Mouse (Mus musculus) embryonic facial prominence, embryonic 13.5 days (tissue): ENCODE measurements at regions not wholly inside any gene's neighbourhood (a gene's known extent, or its start where the extent isn't known, plus 50 kb on each side); places are given as distances from the start of the nearest gene placed in this dataset.

Experiments used
- ATAC-seq: fragments of 200-750 bp; cut with Nextera tagmentation; 2 replicates; pipeline ENCODE4 v1.8.0; 2017; ENCODE audit warnings: low read depth; ENCODE audit not compliant: insufficient number of reproducible peaks, insufficient read depth, low FRiP score, low TSS enrichment
- H3K27ac ChIP-seq: fragments of 300-500 bp; sonication (generic); 2 replicates; pipeline ENCODE4 v1.5.1; 2015; ENCODE audit warnings: moderate library complexity, mild to moderate bottlenecking, inconsistent platforms
- H3K27me3 ChIP-seq: fragments of 300-500 bp; sonication (generic); 2 replicates; pipeline ENCODE4 v1.6.1; 2015; ENCODE audit warnings: mild to moderate bottlenecking, inconsistent platforms
- H3K36me3 ChIP-seq: fragments of 300-500 bp; sonication (generic); 2 replicates; pipeline ENCODE4 v1.6.1; 2015; ENCODE audit warnings: mild to moderate bottlenecking, inconsistent platforms
- H3K4me1 ChIP-seq: fragments of 300-500 bp; sonication (generic); 2 replicates; pipeline ENCODE4 v1.6.1; 2015; ENCODE audit warnings: inconsistent platforms
- H3K4me2 ChIP-seq: fragments of 300-500 bp; sonication (generic); 2 replicates; pipeline ENCODE4 v1.6.1; 2015; ENCODE audit warnings: moderate library complexity, mild to moderate bottlenecking, inconsistent platforms
- H3K4me3 ChIP-seq: fragments of 300-500 bp; sonication (generic); 2 replicates; pipeline ENCODE4 v1.5.1; 2015; ENCODE audit warnings: mild to moderate bottlenecking, inconsistent platforms
- H3K9ac ChIP-seq: fragments of 300-500 bp; sonication (generic); 2 replicates; pipeline ENCODE4 v1.6.1; 2015; ENCODE audit warnings: mild to moderate bottlenecking, inconsistent platforms
- H3K9me3 ChIP-seq: fragments of 300-500 bp; sonication (generic); 2 replicates; pipeline ENCODE4 v1.6.1; 2016; ENCODE audit warnings: inconsistent platforms
- WGBS: fragments of 180-500 bp; shearing (Covaris S2); methylation state at CpG from one replicate; pipeline ENCODE4 v1.1.7; 2015; ENCODE audit warnings: mixed read lengths; 5-methylcytosine and 5-hydroxymethylcytosine counted together

DNA sequence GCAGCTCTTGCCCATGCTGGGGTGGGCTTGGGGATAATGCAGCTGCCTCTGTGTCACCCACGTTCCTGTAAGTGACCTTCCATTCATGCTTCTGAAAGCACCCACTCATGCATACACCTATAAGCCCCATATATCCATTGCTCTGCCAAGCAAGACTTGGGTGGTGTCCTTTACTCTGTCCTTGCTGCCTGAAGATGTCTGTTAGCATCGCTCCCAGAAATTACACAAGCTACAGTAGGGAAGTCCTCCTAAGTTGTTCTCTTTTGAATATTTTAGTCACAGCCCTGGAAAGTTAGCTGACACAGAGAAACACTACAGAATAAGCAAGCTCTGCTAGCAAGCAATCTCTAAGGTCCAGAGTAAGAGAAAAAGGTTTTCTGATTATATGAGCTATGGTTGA, 129.2 kb upstream of the Lgalsl start:
- no peaks in the 10 kb centered on the region for H3K27me3 ChIP-seq
- H3K4me1 ChIP-seq = peaks cover 19% of the 10 kb centered on the region
- H3K4me3 ChIP-seq = no peak overlapping the region
- no peak for ATAC-seq
- no peaks in the 10 kb centered on the region for H3K9me3 ChIP-seq
- H3K27ac ChIP-seq = no peak overlapping the region
- WGBS = 74% methylated on average over 2 of the region's 2 CpGs
- no peaks in the 10 kb centered on the region for H3K36me3 ChIP-seq
- H3K9ac ChIP-seq = no peak overlapping the region
- no peak overlapping the region for H3K4me2 ChIP-seq

DNA sequence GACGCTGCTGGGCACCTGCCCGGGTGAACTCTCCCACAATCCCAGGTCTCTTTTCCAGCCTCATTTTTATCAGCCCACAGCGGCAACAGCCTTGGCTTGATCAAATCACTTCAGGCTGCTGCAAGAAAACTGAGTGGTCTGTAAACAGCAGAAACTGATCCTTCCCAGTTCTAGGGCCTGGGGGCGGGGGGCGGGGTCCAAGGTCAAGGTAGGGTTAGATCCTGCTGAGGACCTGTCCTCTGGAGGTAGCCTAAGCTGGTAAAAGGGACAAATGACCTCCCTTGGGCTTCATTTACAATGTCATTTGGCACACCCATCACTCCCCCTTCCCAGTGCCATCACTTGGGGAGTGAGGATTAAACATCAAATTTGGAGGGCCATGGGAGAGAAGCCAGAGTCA, 129.9 kb upstream of the Lgalsl start:
- no peaks in the 10 kb centered on the region for H3K27me3 ChIP-seq
- H3K9me3 ChIP-seq = no peaks in the 10 kb centered on the region
- no peak overlapping the region for H3K4me3 ChIP-seq
- H3K9ac ChIP-seq = no peak overlapping the region
- no peaks in the 10 kb centered on the region for H3K36me3 ChIP-seq
- WGBS = 38% methylated on average over 5 of the region's 5 CpGs
- no peak for ATAC-seq
- H3K4me2 ChIP-seq = no peak overlapping the region
- H3K4me1 ChIP-seq = peaks cover 12% of the 10 kb centered on the region
- H3K27ac ChIP-seq = no peak overlapping the region

GRCm38 (mm10) chr11:20961626-20962025, 129.5 kb upstream of the Peli1 start:
- H3K4me3 ChIP-seq = no peak overlapping the region
- H3K27me3 ChIP-seq = no peaks in the 10 kb centered on the region
- no peaks in the 10 kb centered on the region for H3K9me3 ChIP-seq
- no peak for ATAC-seq
- H3K27ac ChIP-seq = no peak overlapping the region
- H3K36me3 ChIP-seq = no peaks in the 10 kb centered on the region
- no peak overlapping the region for H3K4me2 ChIP-seq
- peaks cover 10% of the 10 kb centered on the region for H3K4me1 ChIP-seq
- no peak overlapping the region for H3K9ac ChIP-seq
- 79% methylated on average over 2 of the region's 2 CpGs for WGBS

DNA sequence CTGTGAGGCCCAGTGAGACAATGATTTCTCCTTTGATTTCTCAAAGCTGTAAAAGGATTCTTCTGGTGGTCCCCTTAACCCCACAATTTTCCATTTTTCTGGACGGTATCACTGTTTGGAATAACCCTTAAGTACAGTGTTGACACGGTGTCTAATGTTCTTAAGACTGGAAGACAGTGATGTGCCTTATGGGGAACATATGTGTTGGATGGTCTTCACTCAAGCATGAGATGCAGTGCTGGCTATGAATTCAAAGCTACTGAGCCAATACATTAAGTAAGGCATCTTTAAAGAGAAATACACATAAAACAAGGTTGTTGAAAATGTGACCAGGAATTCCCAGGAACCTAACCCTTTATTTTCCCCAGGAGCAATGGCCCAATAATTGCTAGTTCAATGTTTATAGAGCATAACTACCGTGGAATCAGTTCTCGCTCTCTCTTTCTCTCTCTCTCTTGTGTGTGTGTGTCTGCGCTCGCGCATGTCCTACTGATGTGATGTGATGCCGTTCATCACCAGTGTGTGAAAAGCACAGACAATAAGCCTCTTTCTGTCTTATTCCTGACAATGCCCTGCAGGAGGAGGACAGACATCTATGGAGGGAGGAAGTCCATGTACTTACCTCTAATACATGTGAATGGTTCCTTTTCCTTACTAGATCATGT, 125.4 kb upstream of the Peli1 start:
- H3K27me3 ChIP-seq = no peaks in the 10 kb centered on the region

GRCm38 (mm10) chr11:20967321-20967984, 123.6 kb upstream of the Peli1 start:
- Histone ChIP-seq H3K4me3 (no peak overlapping the region), H3K9me3 (no peaks in the 10 kb centered on the region), H3K27me3 (no peaks in the 10 kb centered on the region), H3K4me1 (peaks cover 7% of the 10 kb centered on the region; the same call in 1 of the 2 replicates), H3K4me2 (no peak overlapping the region), H3K9ac (no peak overlapping the region), H3K27ac (no peak overlapping the region), H3K36me3 (no peaks in the 10 kb centered on the region)
- ATAC-seq = no peak
- 39% methylated on average over 3 of the region's 3 CpGs for WGBS

More for the DNA sequence above, 125.4 kb upstream of the Peli1 start:
- Histone ChIP-seq H3K9me3 (no peaks in the 10 kb centered on the region), H3K36me3 (no peaks in the 10 kb centered on the region), H3K4me1 (peaks cover 7% of the 10 kb centered on the region; the same call in 1 of the 2 replicates), H3K9ac (no peak overlapping the region), H3K4me3 (no peak overlapping the region), H3K4me2 (no peak overlapping the region), H3K27ac (no peak overlapping the region)
- WGBS = 58% methylated on average over 8 of the region's 8 CpGs
- no peak for ATAC-seq

DNA sequence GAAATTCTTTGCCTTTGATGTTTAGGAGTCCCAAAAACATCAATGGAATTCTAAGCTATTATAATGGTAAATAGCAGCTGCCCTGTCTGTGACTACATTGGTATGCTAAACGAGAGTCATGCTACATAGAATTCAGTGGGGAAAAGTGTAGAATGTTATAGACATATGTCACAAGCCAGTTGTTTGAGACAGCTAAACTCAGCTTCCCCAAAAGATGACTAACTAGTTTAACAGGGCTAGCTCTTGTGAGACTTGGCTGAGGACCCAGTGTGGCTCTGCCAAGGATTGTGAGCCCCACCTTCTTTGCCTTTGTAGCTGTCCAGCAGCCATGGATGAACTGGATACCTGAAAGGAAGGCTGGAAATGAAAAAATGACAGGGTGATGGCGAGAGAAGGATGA, 122.8 kb upstream of the Peli1 start:
- no peak overlapping the region for H3K27ac ChIP-seq
- H3K4me2 ChIP-seq = no peak overlapping the region
- H3K9ac ChIP-seq = no peak overlapping the region
- no peak for ATAC-seq
- H3K36me3 ChIP-seq = no peaks in the 10 kb centered on the region
- H3K4me3 ChIP-seq = no peak overlapping the region
- no peaks in the 10 kb centered on the region for H3K9me3 ChIP-seq
- H3K27me3 ChIP-seq = no peaks in the 10 kb centered on the region
- peaks cover 7% of the 10 kb centered on the region; the same call in 1 of the 2 replicates for H3K4me1 ChIP-seq
- WGBS = 63% methylated on average over 2 of the region's 2 CpGs

- no peak overlapping the region for H3K4me3 ChIP-seq
- WGBS = 66% methylated on average over 3 of the region's 3 CpGs
- H3K9me3 ChIP-seq = no peaks in the 10 kb centered on the region
- H3K4me2 ChIP-seq = no peak overlapping the region
- no peaks in the 10 kb centered on the region for H3K27me3 ChIP-seq
- H3K27ac ChIP-seq = no peak overlapping the region
- H3K4me1 ChIP-seq = no peaks in the 10 kb centered on the region
- no peak overlapping the region for H3K9ac ChIP-seq
- no peaks in the 10 kb centered on the region for H3K36me3 ChIP-seq
- ATAC-seq = no peak
These were observed 118.0 kb upstream of the Peli1 start for GRCm38 (mm10) chr11:20973141-20973540.

DNA sequence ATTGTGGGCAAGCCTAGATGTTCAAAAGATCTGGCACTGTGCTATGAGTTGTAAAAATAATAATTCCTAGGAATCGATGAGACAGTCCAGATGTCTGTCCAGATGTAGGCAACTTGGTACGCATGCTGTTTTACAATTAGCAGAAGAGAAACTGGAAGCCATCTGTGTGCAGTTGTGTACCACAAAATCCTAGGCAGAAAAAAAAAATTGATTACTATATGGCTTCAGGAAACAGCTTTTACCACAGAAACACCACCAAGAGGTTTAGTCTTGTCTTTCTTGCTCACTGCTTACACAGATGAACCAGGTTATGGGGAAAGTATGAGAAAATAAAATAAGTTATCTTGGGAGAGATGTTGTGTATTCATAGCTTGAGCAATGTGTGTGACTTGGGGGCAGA, 109.5 kb upstream of the Peli1 start:
- 64% methylated on average over 2 of the region's 2 CpGs for WGBS
- no peaks in the 10 kb centered on the region for H3K9me3 ChIP-seq
- H3K4me1 ChIP-seq = no peaks in the 10 kb centered on the region
- no peak for ATAC-seq
- H3K9ac ChIP-seq = no peak overlapping the region
- H3K27ac ChIP-seq = no peak overlapping the region
- no peaks in the 10 kb centered on the region for H3K27me3 ChIP-seq
- no peaks in the 10 kb centered on the region for H3K36me3 ChIP-seq
- H3K4me3 ChIP-seq = no peak overlapping the region
- no peak overlapping the region for H3K4me2 ChIP-seq

DNA sequence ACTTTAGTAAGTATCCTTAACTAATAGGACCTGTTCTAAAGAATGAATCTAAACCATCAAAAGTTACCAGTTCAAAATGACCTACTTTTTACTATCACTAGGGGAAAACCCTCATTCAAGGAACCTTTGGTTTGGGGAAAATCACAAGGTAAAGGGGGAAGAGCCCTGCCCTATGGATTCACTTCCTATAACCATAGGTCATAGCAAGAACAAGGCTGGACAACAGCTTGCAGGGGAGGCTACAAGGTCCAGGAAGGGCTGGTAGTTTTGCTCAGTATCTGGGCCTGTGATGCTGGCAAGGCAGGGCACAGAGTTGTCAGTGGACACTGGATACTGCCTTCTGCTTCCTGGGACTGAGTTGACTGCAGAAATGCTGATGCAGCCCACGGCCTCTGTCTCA, 109.1 kb upstream of the Peli1 start:
- no peak overlapping the region for H3K4me3 ChIP-seq
- H3K27me3 ChIP-seq = no peaks in the 10 kb centered on the region
- WGBS = 89% methylated on average over 1 of the region's 1 CpGs
- no peak overlapping the region for H3K4me2 ChIP-seq
- H3K4me1 ChIP-seq = no peaks in the 10 kb centered on the region
- ATAC-seq = no peak
- H3K9ac ChIP-seq = no peak overlapping the region
- H3K36me3 ChIP-seq = no peaks in the 10 kb centered on the region
- H3K27ac ChIP-seq = no peak overlapping the region
- H3K9me3 ChIP-seq = no peaks in the 10 kb centered on the region

- Histone ChIP-seq H3K9ac (no peak overlapping the region), H3K4me1 (no peaks in the 10 kb centered on the region), H3K27me3 (no peaks in the 10 kb centered on the region), H3K27ac (no peak overlapping the region), H3K9me3 (no peaks in the 10 kb centered on the region), H3K4me2 (no peak overlapping the region), H3K4me3 (no peak overlapping the region), H3K36me3 (no peaks in the 10 kb centered on the region)
- WGBS = 77% methylated on average over 6 of the region's 6 CpGs
- no peak for ATAC-seq
These were observed 108.6 kb upstream of the Peli1 start for GRCm38 (mm10) chr11:20982500-20982899.

GRCm38 (mm10) chr11:20985069-20985759, 105.9 kb upstream of the Peli1 start:
- Histone ChIP-seq H3K4me3 (no peak overlapping the region), H3K4me2 (no peak overlapping the region), H3K9ac (no peak overlapping the region), H3K27ac (no peak overlapping the region), H3K36me3 (no peaks in the 10 kb centered on the region), H3K27me3 (no peaks in the 10 kb centered on the region), H3K9me3 (no peaks in the 10 kb centered on the region), H3K4me1 (no peaks in the 10 kb centered on the region)
- ATAC-seq = no peak
- WGBS = 63% methylated on average over 6 of the region's 6 CpGs

GRCm38 (mm10) chr11:20985771-20986170, 105.3 kb upstream of the Peli1 start:
- H3K4me2 ChIP-seq = no peak overlapping the region
- no peak overlapping the region for H3K4me3 ChIP-seq
- peaks cover 6% of the 10 kb centered on the region; the same call in 1 of the 2 replicates for H3K4me1 ChIP-seq
- ATAC-seq = no peak
- H3K27ac ChIP-seq = no peak overlapping the region
- H3K36me3 ChIP-seq = no peaks in the 10 kb centered on the region
- H3K9me3 ChIP-seq = no peaks in the 10 kb centered on the region
- no peaks in the 10 kb centered on the region for H3K27me3 ChIP-seq
- H3K9ac ChIP-seq = no peak overlapping the region
- WGBS = 47% methylated on average over 4 of the region's 4 CpGs
